Mouse (Mus musculus): ENCODE results near the gene 9230112D13Rik. TPM values are rescaled to one million over a fixed set of nuclear protein-coding genes. Genes with fewer than 3 reads are reported as not detected.
A peak's percentile ranks its signal among the peaks of the same experiment; 100 is the strongest.

The 9230112D13Rik gene
- not detected in 2 replicates for polyA plus RNA-seq (2016; fragmentation: Nextera tagmentation; extraction: Ambion mirVana)

DNA sequence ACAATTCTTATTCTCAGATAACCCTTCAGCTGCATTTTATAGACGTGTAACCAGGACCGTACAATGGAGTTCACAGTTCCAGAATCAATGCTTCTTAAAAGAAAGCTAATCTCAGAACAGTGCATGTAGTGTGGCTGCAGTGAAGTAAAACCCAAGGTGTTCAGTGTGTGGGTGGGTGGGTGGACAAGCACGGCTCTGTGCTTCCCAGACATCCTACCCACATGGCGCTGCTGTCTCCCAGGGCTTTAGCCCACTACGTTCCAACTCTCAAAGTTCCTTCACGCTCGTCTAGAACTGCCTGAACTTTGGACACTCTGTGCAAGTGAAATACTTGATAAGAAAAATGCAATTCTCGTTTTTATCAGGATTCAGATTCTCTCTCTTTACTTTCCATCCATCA lies at the start of gene 9230112D13Rik:
TSS of gene 9230112D13Rik (minus strand) at position 101 of the 400 bp plus-strand sequence.
- H3K27me3 ChIP-seq: no peaks in the 10 kb centered on the region
- no peaks in the 10 kb centered on the region for H3K9me3 ChIP-seq (replicated peaks)
- H3K4me1 ChIP-seq: no peaks in the 10 kb centered on the region
- H3K36me3 ChIP-seq: no peaks in the 10 kb centered on the region
- no peak within 1 kb of the TSS for H3K9ac ChIP-seq
- ATAC-seq (ENCODE audit: low FRiP score): no peak
- H3K4me3 ChIP-seq: no peak within 1 kb of the TSS
- no peak within 1 kb of the TSS for H3K4me2 ChIP-seq (replicated peaks)
- H3K27ac ChIP-seq: no peak within 1 kb of the TSS
- WGBS: 89% methylated on average over 8 of the region's 8 CpGs

DNA sequence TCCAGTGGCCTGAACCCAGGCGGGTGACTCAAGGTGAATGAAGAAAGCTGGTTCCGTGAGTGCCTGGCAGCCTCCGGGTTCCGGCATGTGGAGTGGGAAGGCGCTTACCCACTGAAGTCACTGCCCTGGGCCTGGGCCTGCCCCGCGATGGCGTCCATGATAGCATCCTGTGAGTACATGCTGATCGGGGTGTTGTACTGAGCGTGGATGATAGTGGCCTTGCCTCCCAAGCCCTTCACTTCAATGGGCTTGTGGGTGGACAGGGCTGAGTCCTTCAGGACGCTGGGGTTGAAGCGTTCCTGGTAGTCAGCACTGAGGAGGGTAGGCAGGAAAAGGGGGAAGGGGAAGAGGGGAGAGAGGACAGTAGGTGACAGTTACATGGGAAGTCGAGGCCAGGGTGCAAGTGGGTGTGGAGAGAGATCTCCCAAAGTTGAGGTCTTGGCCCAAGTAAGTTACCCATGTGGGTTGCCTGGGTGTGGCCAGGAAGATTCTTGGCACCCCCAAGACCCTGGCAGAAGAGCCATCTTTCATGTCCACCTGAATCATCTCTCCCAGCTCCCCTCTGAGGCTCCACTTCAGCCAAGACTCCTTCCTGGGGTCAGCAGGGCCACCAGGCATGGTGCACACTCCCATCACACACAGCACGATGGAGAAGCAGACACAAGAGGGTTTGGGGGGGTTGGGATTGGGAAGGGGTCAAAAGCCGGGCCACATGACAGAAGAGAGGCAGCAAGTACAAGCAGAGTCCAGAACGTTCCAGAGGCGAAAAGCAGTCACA lies 49.2 kb upstream of the 9230112D13Rik start:
- H3K9ac ChIP-seq: no peak overlapping the region
- H3K36me3 ChIP-seq: no peaks in the 10 kb centered on the region
- no peak overlapping the region for H3K27ac ChIP-seq
- H3K4me1 ChIP-seq: peaks cover 3% of the 10 kb centered on the region; the same call in 1 of the 2 replicates
- H3K4me2 ChIP-seq (replicated peaks): no peak overlapping the region
- 81% methylated on average over 17 of the region's 17 CpGs for WGBS
- H3K27me3 ChIP-seq: no peaks in the 10 kb centered on the region; the same call in 1 of the 2 replicates
- H3K4me3 ChIP-seq: no peak overlapping the region
- H3K9me3 ChIP-seq (replicated peaks): no peaks in the 10 kb centered on the region
- ATAC-seq (ENCODE audit: low FRiP score): no peak

DNA sequence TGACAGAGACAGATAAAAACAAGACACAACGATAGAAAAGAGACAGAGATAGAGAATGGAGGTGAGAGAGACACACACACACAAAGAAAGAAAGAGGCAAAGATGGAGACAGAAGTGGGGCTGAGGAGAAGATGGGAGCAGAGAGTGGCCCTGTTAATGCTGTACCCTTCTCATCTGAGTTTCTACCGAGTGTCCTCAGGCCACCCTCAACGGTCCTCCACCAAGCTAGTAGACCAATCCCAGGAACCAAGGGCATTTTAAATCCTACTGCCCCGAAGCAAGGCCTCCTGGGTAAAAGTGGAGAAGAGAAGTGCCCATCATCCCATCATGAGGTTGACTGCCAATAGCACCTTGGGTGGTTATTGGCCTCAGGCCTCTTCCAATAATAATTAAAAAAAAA lies 48.3 kb upstream of the 9230112D13Rik start:
- H3K27me3 ChIP-seq: no peaks in the 10 kb centered on the region; the same call in 1 of the 2 replicates
- no peak overlapping the region for H3K4me2 ChIP-seq (replicated peaks)
- H3K9me3 ChIP-seq (replicated peaks): no peaks in the 10 kb centered on the region
- no peak overlapping the region for H3K9ac ChIP-seq
- WGBS: 78% methylated on average over 4 of the region's 4 CpGs
- H3K36me3 ChIP-seq: no peaks in the 10 kb centered on the region
- no peak overlapping the region for H3K27ac ChIP-seq
- H3K4me1 ChIP-seq: peaks cover 3% of the 10 kb centered on the region; the same call in 1 of the 2 replicates
- H3K4me3 ChIP-seq: no peak overlapping the region
- ATAC-seq (ENCODE audit: low FRiP score): no peak

DNA sequence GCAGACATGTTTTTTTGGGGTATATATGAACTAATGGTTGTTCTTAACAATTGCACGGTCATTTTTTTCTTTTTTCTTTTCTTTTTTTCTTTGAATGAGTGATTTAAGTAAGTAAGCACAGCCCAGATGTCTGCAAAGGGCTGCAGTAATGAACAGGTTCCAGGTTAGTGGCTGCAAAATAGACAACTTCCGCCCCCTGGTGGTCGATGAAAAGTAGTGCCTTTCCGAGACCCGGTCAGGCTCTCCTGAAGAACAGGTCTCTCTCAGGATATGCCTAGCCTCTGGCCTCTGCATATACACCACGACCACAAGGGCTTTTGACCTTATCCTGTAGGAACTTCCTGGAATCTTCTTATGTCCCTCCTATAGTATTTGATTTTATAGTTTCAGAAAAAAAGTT lies 47.7 kb upstream of the 9230112D13Rik start:
- no peaks in the 10 kb centered on the region; the same call in 1 of the 2 replicates for H3K27me3 ChIP-seq
- no peak overlapping the region for H3K9ac ChIP-seq
- H3K27ac ChIP-seq: no peak overlapping the region
- ATAC-seq (ENCODE audit: low FRiP score): peak; percentile 76
- WGBS: 0% methylated on average over 6 of the region's 6 CpGs
- H3K4me1 ChIP-seq: peaks cover 3% of the 10 kb centered on the region; the same call in 1 of the 2 replicates
- H3K4me3 ChIP-seq: peak overlapping the region; percentile 28
- H3K4me2 ChIP-seq (replicated peaks): peak overlapping the region; percentile 52
- H3K9me3 ChIP-seq (replicated peaks): no peaks in the 10 kb centered on the region
- H3K36me3 ChIP-seq: no peaks in the 10 kb centered on the region

DNA sequence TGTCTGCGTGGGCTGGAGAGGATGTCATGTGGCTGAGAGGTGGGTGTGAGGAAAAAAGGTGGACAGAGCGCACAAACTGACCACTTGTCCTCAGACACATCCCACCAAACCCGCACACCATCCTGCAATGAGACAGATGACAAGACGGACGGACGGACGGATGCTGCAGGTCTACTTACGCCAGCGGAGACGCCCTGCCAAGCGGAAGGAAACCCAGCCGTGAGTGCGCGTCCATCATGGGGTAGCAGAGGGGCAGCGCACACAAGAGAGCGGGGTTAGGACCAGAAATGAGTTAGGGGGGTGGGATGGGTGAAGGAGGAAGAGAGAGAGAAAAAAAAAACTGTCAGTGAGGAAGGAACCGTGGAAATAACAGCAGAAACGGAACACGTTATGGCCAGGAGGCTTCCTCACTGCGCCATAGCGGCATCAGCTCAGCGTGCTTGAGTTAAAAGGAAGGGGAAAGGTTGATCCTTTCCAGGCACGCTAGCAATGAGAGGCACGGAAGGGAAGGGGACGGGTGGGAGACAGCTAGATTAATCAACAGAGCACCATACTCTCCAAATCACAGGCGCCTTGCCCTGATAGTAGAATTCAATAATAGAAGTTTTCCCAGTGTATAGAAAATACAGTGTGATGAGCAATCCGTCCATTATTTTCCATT lies 47.1 kb upstream of the 9230112D13Rik start:
- peak overlapping the region; percentile 41; the same call in 1 of the 2 replicates for H3K9ac ChIP-seq
- WGBS: 40% methylated on average over 27 of the region's 27 CpGs
- H3K4me1 ChIP-seq: peaks cover 3% of the 10 kb centered on the region; the same call in 1 of the 2 replicates
- no peaks in the 10 kb centered on the region for H3K9me3 ChIP-seq (replicated peaks)
- peak overlapping the region; percentile 28 for H3K4me3 ChIP-seq
- no peaks in the 10 kb centered on the region; the same call in 1 of the 2 replicates for H3K27me3 ChIP-seq
- no peak overlapping the region for H3K27ac ChIP-seq
- H3K36me3 ChIP-seq: no peaks in the 10 kb centered on the region
- ATAC-seq (ENCODE audit: low FRiP score): no peak
- peak overlapping the region; percentile 52 for H3K4me2 ChIP-seq (replicated peaks)

DNA sequence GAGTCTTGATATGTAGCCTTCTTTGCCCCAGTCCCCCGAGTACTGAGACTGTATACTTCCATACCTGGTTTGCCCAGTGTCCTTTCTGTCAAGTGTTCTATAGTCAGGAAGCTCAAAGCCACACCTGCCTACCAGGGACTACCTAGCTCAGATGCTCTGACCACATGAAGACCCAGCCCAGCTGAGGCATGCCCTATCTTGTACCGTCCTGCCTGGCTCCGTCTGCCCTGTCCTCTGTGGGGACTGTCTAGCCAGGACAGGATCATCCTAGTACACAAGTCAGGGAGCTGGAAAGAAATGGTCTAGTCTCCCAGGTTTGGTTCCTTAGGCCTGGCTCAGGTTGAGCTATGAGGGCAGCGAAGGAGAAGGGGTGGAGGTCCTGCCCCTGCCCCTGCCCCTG lies 46.0 kb upstream of the 9230112D13Rik start:
- Histone ChIP-seq H3K4me2 (replicated peaks) (no peak overlapping the region), H3K27ac (no peak overlapping the region), H3K4me1 (peaks cover 3% of the 10 kb centered on the region; the same call in 1 of the 2 replicates), H3K36me3 (no peaks in the 10 kb centered on the region), H3K9me3 (replicated peaks) (no peaks in the 10 kb centered on the region), H3K27me3 (no peaks in the 10 kb centered on the region; the same call in 1 of the 2 replicates), H3K9ac (no peak overlapping the region), H3K4me3 (no peak overlapping the region)
- 82% methylated on average over 4 of the region's 4 CpGs for WGBS
- no peak for ATAC-seq (ENCODE audit: low FRiP score)

DNA sequence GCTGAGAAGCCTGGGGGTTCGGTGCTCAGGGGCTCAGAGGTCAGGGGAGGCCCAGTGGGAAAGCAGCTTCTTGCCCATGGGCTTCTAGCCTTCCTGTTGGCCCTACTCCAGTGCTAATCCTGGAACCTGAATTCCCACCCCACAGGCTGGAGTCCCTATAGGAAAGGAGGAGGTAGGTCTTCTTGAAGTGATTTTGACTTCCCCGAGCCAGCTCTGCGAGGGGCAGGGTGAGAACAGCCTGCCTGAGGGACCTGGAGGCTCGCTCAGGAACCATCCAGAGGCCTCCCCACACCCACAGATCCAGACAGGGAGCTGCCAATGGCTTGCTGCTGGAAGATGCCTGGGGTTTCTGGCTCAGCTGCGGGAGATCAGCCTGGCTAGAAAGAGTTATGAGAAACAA lies 45.1 kb upstream of the 9230112D13Rik start:
- Histone ChIP-seq H3K4me2 (replicated peaks) (no peak overlapping the region), H3K9me3 (replicated peaks) (no peaks in the 10 kb centered on the region), H3K27ac (peak overlapping the region; percentile 12; the same call in 1 of the 2 replicates), H3K4me3 (no peak overlapping the region), H3K9ac (no peak overlapping the region), H3K27me3 (no peaks in the 10 kb centered on the region; the same call in 1 of the 2 replicates), H3K4me1 (0 out of 2 replicates have a peak, but pooled peaks cover 3% of the 10 kb centered on the region), H3K36me3 (no peaks in the 10 kb centered on the region)
- no peak for ATAC-seq (ENCODE audit: low FRiP score)
- 52% methylated on average over 5 of the region's 5 CpGs for WGBS

DNA sequence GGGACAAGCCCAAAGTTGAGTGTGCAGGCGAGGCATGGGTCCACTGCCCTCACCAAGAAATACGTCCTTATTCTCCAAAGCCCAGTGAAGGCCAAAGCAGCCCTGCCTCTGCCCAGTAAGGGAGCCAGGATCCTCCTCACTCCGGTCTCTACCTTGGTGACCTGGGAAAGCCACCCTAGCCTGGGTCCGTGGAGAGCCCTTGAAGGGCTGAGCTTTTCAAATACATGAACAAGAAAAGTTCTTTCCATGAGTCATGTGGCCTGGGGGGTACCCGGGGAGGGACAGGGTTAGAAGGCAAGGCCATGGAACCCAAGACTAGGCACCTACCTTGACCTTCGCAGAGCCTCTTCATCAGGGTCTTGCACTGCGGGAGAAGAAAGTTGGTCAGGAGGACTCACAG lies 43.9 kb upstream of the 9230112D13Rik start:
- H3K9ac ChIP-seq: no peak overlapping the region
- H3K9me3 ChIP-seq (replicated peaks): no peaks in the 10 kb centered on the region
- ATAC-seq (ENCODE audit: low FRiP score): no peak
- H3K4me2 ChIP-seq (replicated peaks): no peak overlapping the region
- H3K4me3 ChIP-seq: no peak overlapping the region
- no peaks in the 10 kb centered on the region; the same call in 1 of the 2 replicates for H3K27me3 ChIP-seq
- 0 out of 2 replicates have a peak, but pooled peaks cover 3% of the 10 kb centered on the region for H3K4me1 ChIP-seq
- WGBS: 92% methylated on average over 7 of the region's 7 CpGs
- no peaks in the 10 kb centered on the region for H3K36me3 ChIP-seq
- H3K27ac ChIP-seq: no peak overlapping the region

DNA sequence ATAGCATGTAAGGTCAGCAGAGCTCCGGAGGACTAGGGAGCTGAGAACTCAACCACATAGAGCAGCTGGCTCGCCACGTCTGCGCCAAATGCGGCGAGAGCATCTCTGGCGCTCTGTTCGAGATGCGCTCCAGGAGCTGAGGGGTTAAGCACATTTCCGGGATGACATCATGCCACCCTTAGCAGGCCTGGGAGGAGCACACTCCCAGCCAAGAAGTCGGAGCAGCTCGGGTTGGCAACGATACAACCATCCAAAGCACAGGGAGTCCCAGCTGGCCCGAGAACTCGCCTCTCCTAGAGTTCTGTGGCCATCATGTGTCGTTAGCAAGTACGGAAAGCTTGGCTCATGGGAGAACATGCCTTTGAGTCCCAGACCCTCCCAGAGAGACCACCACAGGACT lies 43.1 kb upstream of the 9230112D13Rik start:
- H3K36me3 ChIP-seq: no peaks in the 10 kb centered on the region
- no peak overlapping the region for H3K27ac ChIP-seq
- ATAC-seq (ENCODE audit: low FRiP score): no peak
- no peak overlapping the region for H3K4me2 ChIP-seq (replicated peaks)
- no peaks in the 10 kb centered on the region for H3K9me3 ChIP-seq (replicated peaks)
- WGBS: 75% methylated on average over 17 of the region's 17 CpGs
- H3K4me1 ChIP-seq: 0 out of 2 replicates have a peak, but pooled peaks cover 3% of the 10 kb centered on the region
- no peaks in the 10 kb centered on the region; the same call in 1 of the 2 replicates for H3K27me3 ChIP-seq
- H3K4me3 ChIP-seq: no peak overlapping the region
- no peak overlapping the region for H3K9ac ChIP-seq

DNA sequence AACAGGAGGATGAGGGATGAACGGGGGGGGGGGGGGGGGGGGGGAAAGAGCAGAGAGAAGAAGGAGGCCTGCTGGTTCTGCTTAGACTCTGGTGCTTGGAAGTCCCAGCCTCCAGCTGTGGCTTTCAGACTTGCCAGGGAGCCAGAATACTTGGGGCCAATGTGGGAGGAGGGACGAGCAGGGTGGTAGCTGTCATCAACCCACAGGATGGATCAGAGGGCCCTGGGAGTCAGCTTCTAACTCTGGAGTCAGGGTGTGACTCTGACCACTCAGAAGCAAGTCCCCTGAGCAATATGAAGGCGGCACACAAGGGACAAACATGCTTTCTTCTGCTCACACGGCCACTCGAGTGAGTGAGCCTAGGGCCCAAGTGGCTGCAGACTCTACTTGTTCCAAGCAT lies 42.0 kb upstream of the 9230112D13Rik start:
- WGBS: 76% methylated on average over 5 of the region's 5 CpGs
- H3K4me2 ChIP-seq (replicated peaks): no peak overlapping the region
- H3K27me3 ChIP-seq: no peaks in the 10 kb centered on the region; the same call in 1 of the 2 replicates
- no peaks in the 10 kb centered on the region for H3K9me3 ChIP-seq (replicated peaks)
- ATAC-seq (ENCODE audit: low FRiP score): no peak
- H3K36me3 ChIP-seq: no peaks in the 10 kb centered on the region
- H3K9ac ChIP-seq: no peak overlapping the region
- no peak overlapping the region for H3K4me3 ChIP-seq
- H3K27ac ChIP-seq: no peak overlapping the region
- H3K4me1 ChIP-seq: 0 out of 2 replicates have a peak, but pooled peaks cover 3% of the 10 kb centered on the region

DNA sequence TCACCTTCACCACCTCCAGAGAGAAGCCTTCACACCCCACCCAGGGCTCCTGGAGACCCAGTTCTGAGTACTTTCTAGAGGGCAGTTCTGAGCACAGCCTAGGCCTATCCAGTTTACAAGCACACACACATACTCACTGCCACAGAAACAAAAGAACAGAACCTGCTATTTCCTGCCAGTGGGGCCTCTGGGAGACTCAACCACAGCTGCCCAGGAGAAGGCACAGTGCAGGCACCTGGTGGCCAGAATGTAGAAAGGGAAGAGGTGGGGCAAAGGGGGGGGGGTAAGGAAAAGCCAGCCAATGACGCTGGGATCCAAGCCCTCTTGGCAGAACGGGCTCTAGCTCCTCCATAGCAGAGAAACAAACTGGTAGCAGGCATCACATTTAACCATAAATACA lies 39.8 kb upstream of the 9230112D13Rik start:
- no peak overlapping the region for H3K4me3 ChIP-seq
- H3K9me3 ChIP-seq (replicated peaks): no peaks in the 10 kb centered on the region
- 22% methylated on average over 2 of the region's 2 CpGs for WGBS
- H3K27me3 ChIP-seq: no peaks in the 10 kb centered on the region
- H3K36me3 ChIP-seq: no peaks in the 10 kb centered on the region
- no peaks in the 10 kb centered on the region for H3K4me1 ChIP-seq
- no peak overlapping the region for H3K4me2 ChIP-seq (replicated peaks)
- no peak overlapping the region for H3K27ac ChIP-seq
- ATAC-seq (ENCODE audit: low FRiP score): no peak
- no peak overlapping the region for H3K9ac ChIP-seq

DNA sequence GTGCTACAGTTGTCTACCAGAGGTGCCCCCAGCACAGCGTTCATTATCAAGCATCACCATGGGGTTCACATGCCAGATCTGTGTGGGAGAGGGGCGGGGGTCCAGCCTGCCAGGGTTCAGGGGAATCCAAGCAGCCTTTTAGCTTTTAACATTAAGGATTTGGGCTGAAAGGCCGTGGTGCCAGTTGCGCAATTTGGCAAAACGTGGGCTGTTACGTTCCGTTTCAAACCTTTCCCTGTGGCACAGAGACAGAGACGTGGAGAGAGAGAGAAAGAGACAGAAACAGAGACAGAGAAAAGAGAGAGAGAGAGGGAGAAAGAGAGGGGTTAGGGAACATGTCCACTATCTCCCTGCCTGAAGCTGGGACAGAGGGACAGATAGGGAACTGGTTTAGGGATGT lies 39.0 kb upstream of the 9230112D13Rik start:
- no peaks in the 10 kb centered on the region for H3K27me3 ChIP-seq
- 89% methylated on average over 8 of the region's 8 CpGs for WGBS
- ATAC-seq (ENCODE audit: low FRiP score): no peak
- H3K27ac ChIP-seq: no peak overlapping the region
- H3K4me3 ChIP-seq: no peak overlapping the region
- H3K9ac ChIP-seq: no peak overlapping the region
- no peaks in the 10 kb centered on the region for H3K4me1 ChIP-seq
- H3K36me3 ChIP-seq: no peaks in the 10 kb centered on the region
- H3K4me2 ChIP-seq (replicated peaks): no peak overlapping the region
- no peaks in the 10 kb centered on the region for H3K9me3 ChIP-seq (replicated peaks)
